Mouse (Mus musculus) C2C12 (cell line): ENCODE data around the gene Pik3c2g.

Experiments
- CTCF ChIP-seq: IDR thresholded peaks from one replicate; pipeline ENCODE4 v1.5.1; 2011; ENCODE audit not compliant: control insufficient read depth, insufficient read depth, insufficient read length
- MAX ChIP-seq: IDR thresholded peaks from one replicate; pipeline ENCODE4 v1.6.1; 2011; ENCODE audit warnings: mild to moderate bottlenecking, control low read depth
- USF1 ChIP-seq: IDR thresholded peaks from one replicate; pipeline ENCODE4 v1.6.1; 2011; ENCODE audit warnings: low read depth, mild to moderate bottlenecking, control low read depth, moderate library complexity

GRCm38 (mm10) chr6:139587478-139587877 is 457 bp downstream of the Pik3c2g start:
- TF ChIP-seq CTCF (no peak), MAX (no peak), USF1 (no peak)
